Mouse (Mus musculus): ENCODE data around the gene Serpini1. TPM values are rescaled to one million over a fixed set of nuclear protein-coding genes. Genes with fewer than 3 reads are reported as not detected.
"Not testable (repeated sequence)": the region's sequence is repeated elsewhere in the genome, so short reads cannot be mapped to it uniquely, and the experiment has no call there.

Gene Serpini1
- polyA plus RNA-seq, 1 experiment from 2014 or later, result 139 TPM

DNA sequence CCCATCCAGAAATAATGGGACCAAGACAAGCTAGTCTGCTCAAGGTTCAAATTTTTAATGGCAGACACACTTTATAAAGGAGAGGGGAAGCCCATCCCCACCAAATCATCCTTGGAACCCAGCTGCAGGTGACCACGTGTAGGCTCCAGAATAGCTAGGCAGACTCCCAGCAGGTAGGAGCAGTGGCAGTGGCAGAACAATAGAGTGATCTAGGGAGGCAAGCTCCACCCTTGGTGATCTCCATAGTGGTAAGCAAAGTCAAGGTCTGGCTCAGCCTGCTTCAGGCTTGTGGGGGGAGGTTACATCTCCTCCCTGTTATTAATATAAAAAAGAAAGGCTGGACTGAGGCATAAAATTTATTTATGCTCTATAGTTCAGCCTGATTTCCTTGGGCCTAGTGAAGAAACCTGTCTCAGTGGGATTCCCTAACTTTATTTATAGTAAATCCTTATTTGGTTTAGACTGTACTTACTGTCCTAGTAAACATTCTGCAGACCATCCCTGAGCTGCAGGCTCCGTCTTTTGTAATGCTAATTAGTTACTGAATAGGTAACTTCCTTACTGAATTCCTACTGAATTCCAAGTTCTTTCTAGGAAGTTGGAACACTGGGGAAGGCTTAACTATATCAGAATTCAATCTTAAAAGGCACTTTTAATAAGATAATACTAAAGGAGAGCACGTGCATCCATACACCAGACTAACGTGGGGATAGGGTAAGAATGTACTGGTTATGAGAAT is 93.2 kb downstream of the Serpini1 start:
- ATAC-seq (ENCODE audit: low FRiP score, low TSS enrichment); H3K27me3 ChIP-seq (ENCODE audit: control insufficient read depth, insufficient read depth, low read length); H3K9ac ChIP-seq (replicated peaks; ENCODE audit: low read length); H3K4me2 ChIP-seq (ENCODE audit: low read length); H3K36me3 ChIP-seq (ENCODE audit: control insufficient read depth, insufficient read depth, low read length); H3K4me1 ChIP-seq (ENCODE audit: control insufficient read depth, insufficient read depth, low read length); H3K27ac ChIP-seq (replicated peaks; ENCODE audit: low read depth, low read length); H3K4me3 ChIP-seq (replicated peaks; ENCODE audit: low read depth, low read length); DNase-seq; H3K9me3 ChIP-seq (ENCODE audit: control insufficient read depth, low read length): not testable (repeated sequence)
- 49% methylated on average over 4 of the region's 4 CpGs for WGBS

- Histone ChIP-seq H3K4me2 (ENCODE audit: low read length) (no peak overlapping the region), H3K27ac (replicated peaks; ENCODE audit: low read depth, low read length) (no peak overlapping the region), H3K4me3 (replicated peaks; ENCODE audit: low read depth, low read length) (no peak overlapping the region), H3K4me1 (ENCODE audit: control insufficient read depth, insufficient read depth, low read length) (no peaks in the 10 kb centered on the region), H3K27me3 (ENCODE audit: control insufficient read depth, insufficient read depth, low read length) (no peaks in the 10 kb centered on the region), H3K9me3 (ENCODE audit: control insufficient read depth, low read length) (no peaks in the 10 kb centered on the region), H3K9ac (replicated peaks; ENCODE audit: low read length) (no peak overlapping the region), H3K36me3 (ENCODE audit: control insufficient read depth, insufficient read depth, low read length) (no peaks in the 10 kb centered on the region)
- no peak for DNase-seq
- no peak for ATAC-seq (ENCODE audit: low FRiP score, low TSS enrichment)
- 80% methylated on average over 2 of the region's 2 CpGs for WGBS
These were observed 94.3 kb downstream of the Serpini1 start for GRCm38 (mm10) chr3:75651603-75652115.

DNA sequence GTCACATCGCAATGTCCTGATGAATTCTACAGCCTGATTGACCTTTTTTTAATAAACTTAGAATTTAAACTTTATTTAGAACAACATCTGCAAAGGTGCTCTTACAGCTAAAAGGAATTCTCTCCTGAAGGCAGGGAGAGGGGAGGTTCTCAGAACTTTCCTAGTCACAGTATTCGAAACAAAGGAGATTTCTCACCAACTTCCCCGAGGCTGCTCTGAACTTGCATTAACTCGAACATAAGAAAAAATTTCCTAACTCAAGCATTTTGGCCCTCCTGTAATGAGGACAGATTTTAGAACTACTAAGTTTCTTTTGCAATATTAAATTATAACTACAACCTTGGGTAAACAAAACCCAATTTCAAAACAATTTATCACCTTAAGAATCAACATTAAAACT is 96.6 kb downstream of the Serpini1 start:
- H3K4me3 ChIP-seq (replicated peaks; ENCODE audit: low read depth, low read length); H3K36me3 ChIP-seq (ENCODE audit: control insufficient read depth, insufficient read depth, low read length); H3K27ac ChIP-seq (replicated peaks; ENCODE audit: low read depth, low read length); H3K4me1 ChIP-seq (ENCODE audit: control insufficient read depth, insufficient read depth, low read length); H3K9me3 ChIP-seq (ENCODE audit: control insufficient read depth, low read length); DNase-seq; H3K27me3 ChIP-seq (ENCODE audit: control insufficient read depth, insufficient read depth, low read length); H3K4me2 ChIP-seq (ENCODE audit: low read length); ATAC-seq (ENCODE audit: low FRiP score, low TSS enrichment); H3K9ac ChIP-seq (replicated peaks; ENCODE audit: low read length): not testable (repeated sequence)
- 67% methylated on average over 4 of the region's 4 CpGs for WGBS

GRCm38 (mm10) chr3:75655578-75656344 is 98.4 kb downstream of the Serpini1 start:
- no peak overlapping the region for H3K27ac ChIP-seq (replicated peaks; ENCODE audit: low read depth, low read length)
- DNase-seq (no peak), ATAC-seq (ENCODE audit: low FRiP score, low TSS enrichment) (no peak)
- H3K36me3 ChIP-seq (ENCODE audit: control insufficient read depth, insufficient read depth, low read length), result no peaks in the 10 kb centered on the region
- no peaks in the 10 kb centered on the region for H3K9me3 ChIP-seq (ENCODE audit: control insufficient read depth, low read length)
- WGBS, result 75% methylated on average over 6 of the region's 6 CpGs
- H3K4me3 ChIP-seq (replicated peaks; ENCODE audit: low read depth, low read length), result no peak overlapping the region
- H3K9ac ChIP-seq (replicated peaks; ENCODE audit: low read length), result no peak overlapping the region
- H3K4me2 ChIP-seq (ENCODE audit: low read length), result no peak overlapping the region
- no peaks in the 10 kb centered on the region for H3K4me1 ChIP-seq (ENCODE audit: control insufficient read depth, insufficient read depth, low read length)
- no peaks in the 10 kb centered on the region for H3K27me3 ChIP-seq (ENCODE audit: control insufficient read depth, insufficient read depth, low read length)

GRCm38 (mm10) chr3:75666962-75667361 is 109.6 kb downstream of the Serpini1 start:
- no peaks in the 10 kb centered on the region for H3K27me3 ChIP-seq (ENCODE audit: control insufficient read depth, insufficient read depth, low read length)
- no peak overlapping the region for H3K4me3 ChIP-seq (replicated peaks; ENCODE audit: low read depth, low read length)
- no peaks in the 10 kb centered on the region for H3K36me3 ChIP-seq (ENCODE audit: control insufficient read depth, insufficient read depth, low read length)
- no peaks in the 10 kb centered on the region for H3K9me3 ChIP-seq (ENCODE audit: control insufficient read depth, low read length)
- ATAC-seq (ENCODE audit: low FRiP score, low TSS enrichment) (no peak), DNase-seq (no peak)
- 92% methylated on average over 3 of the region's 3 CpGs for WGBS
- H3K27ac ChIP-seq (replicated peaks; ENCODE audit: low read depth, low read length), result no peak overlapping the region
- H3K4me2 ChIP-seq (ENCODE audit: low read length), result no peak overlapping the region
- no peak overlapping the region for H3K9ac ChIP-seq (replicated peaks; ENCODE audit: low read length)
- no peaks in the 10 kb centered on the region for H3K4me1 ChIP-seq (ENCODE audit: control insufficient read depth, insufficient read depth, low read length)

DNA sequence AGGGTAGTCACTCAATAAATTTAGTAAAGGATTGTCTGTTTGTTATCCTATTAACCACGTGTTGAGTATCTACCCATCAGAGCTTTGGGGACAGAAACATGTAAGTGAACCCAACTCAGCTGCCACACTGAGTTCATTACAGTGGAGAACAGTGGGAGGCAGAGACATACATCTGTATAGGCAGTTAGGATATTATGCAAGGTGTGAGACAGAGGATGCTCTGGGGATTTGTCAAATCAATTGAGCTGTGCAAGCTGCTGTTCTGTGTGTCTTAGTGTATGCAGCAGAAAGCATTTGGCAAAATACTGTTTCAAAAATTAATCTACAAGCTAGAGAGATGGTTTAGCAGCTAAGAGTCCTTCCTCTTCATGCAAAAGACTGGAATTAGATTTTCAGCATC is 113.1 kb downstream of the Serpini1 start:
- Histone ChIP-seq H3K36me3 (ENCODE audit: control insufficient read depth, insufficient read depth, low read length) (no peaks in the 10 kb centered on the region), H3K27me3 (ENCODE audit: control insufficient read depth, insufficient read depth, low read length) (no peaks in the 10 kb centered on the region), H3K4me3 (replicated peaks; ENCODE audit: low read depth, low read length) (no peak overlapping the region), H3K4me2 (ENCODE audit: low read length) (no peak overlapping the region), H3K4me1 (ENCODE audit: control insufficient read depth, insufficient read depth, low read length) (no peaks in the 10 kb centered on the region), H3K9ac (replicated peaks; ENCODE audit: low read length) (no peak overlapping the region), H3K27ac (replicated peaks; ENCODE audit: low read depth, low read length) (no peak overlapping the region), H3K9me3 (ENCODE audit: control insufficient read depth, low read length) (no peaks in the 10 kb centered on the region)
- WGBS, result 48% methylated on average over 1 of the region's 1 CpGs
- peak; percentile 26 for DNase-seq
- ATAC-seq (ENCODE audit: low FRiP score, low TSS enrichment), result 0 out of 2 replicates have a peak, but pooled peaks have one; percentile 2

- Histone ChIP-seq H3K4me2 (ENCODE audit: low read length) (no peak overlapping the region), H3K9me3 (ENCODE audit: control insufficient read depth, low read length) (no peaks in the 10 kb centered on the region), H3K9ac (replicated peaks; ENCODE audit: low read length) (no peak overlapping the region), H3K36me3 (ENCODE audit: control insufficient read depth, insufficient read depth, low read length) (no peaks in the 10 kb centered on the region), H3K27me3 (ENCODE audit: control insufficient read depth, insufficient read depth, low read length) (no peaks in the 10 kb centered on the region), H3K4me1 (ENCODE audit: control insufficient read depth, insufficient read depth, low read length) (no peaks in the 10 kb centered on the region), H3K27ac (replicated peaks; ENCODE audit: low read depth, low read length) (no peak overlapping the region), H3K4me3 (replicated peaks; ENCODE audit: low read depth, low read length) (no peak overlapping the region)
- DNase-seq (no peak), ATAC-seq (ENCODE audit: low FRiP score, low TSS enrichment) (no peak)
These were observed 125.5 kb downstream of the Serpini1 start for GRCm38 (mm10) chr3:75682881-75683280.

DNA sequence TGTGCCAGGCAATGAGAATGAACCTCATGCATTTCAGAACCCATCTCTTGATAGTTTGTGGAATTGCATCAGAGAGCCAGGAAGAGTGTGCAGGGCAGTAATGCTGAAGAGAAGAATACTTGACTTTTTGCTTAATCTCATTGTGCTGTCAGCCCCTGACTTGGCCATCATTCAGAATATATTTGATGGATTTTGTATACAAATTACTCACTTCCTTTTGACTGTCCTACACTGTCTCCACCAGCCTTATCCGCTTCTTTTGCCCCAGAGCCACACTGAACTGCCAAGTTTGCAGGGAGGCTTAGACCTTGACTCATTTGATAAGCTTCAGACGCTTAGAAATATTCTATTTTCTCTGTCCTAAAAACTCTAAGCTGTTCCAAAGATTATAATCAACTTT is 129.4 kb downstream of the Serpini1 start:
- Histone ChIP-seq H3K4me2 (ENCODE audit: low read length) (no peak overlapping the region), H3K27ac (replicated peaks; ENCODE audit: low read depth, low read length) (no peak overlapping the region), H3K27me3 (ENCODE audit: control insufficient read depth, insufficient read depth, low read length) (no peaks in the 10 kb centered on the region), H3K36me3 (ENCODE audit: control insufficient read depth, insufficient read depth, low read length) (no peaks in the 10 kb centered on the region), H3K4me1 (ENCODE audit: control insufficient read depth, insufficient read depth, low read length) (no peaks in the 10 kb centered on the region), H3K9ac (replicated peaks; ENCODE audit: low read length) (no peak overlapping the region), H3K4me3 (replicated peaks; ENCODE audit: low read depth, low read length) (no peak overlapping the region), H3K9me3 (ENCODE audit: control insufficient read depth, low read length) (no peaks in the 10 kb centered on the region)
- ATAC-seq (ENCODE audit: low FRiP score, low TSS enrichment) (no peak), DNase-seq (no peak)
- 86% methylated on average over 2 of the region's 2 CpGs for WGBS
